Mouse (Mus musculus) kidney, adult 2 months (tissue): ENCODE results near the gene Tmem119.

Experiments
- CTCF ChIP-seq: fragments of 200-500 bp; conservative IDR thresholded peaks from 2 replicates; pipeline ENCODE4 v1.5.1; 2011; ENCODE audit warnings: low read depth, mild to moderate bottlenecking, control low read depth, low read length, moderate library complexity, mixed read lengths; ENCODE audit not compliant: insufficient read depth, insufficient read length
- POLR2A ChIP-seq: fragments of 200-500 bp; IDR thresholded peaks from one replicate; pipeline ENCODE4 v1.6.1; 2011; ENCODE audit warnings: low read depth, low read length, control low read depth

DNA sequence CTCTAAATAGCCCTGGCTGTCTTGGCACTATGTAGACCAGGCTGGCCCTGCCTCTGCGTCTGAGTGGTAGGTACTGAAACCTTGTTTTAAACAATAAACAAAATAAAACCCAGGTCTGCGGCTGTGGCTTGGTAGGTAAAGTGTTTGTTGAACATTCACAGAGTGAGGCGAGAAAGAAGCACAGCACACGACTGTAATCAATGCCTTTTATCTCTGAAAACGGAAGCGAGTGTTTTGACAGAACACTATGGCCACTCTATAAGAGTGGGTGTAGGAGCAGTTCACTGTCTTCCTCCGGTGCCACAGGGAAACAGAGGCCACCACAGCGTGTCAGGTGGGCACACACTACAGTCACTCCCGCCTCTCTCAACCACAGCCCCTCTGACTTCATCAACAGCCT is 41.9 kb upstream of the Tmem119 start:
- TF ChIP-seq POLR2A (no peak), CTCF (no peak)
